Mouse (Mus musculus) brain, embryonic 14.5 days (tissue): Measurements from ENCODE around the gene Pgm1. TPM values are rescaled to one million over a fixed set of nuclear protein-coding genes. Genes with fewer than 3 reads are reported as not detected.

Source experiments
- DNase-seq: peaks from one replicate; pipeline ENCODE4 v3.0.0-alpha.2; 2011; ENCODE audit warnings: low read depth
- CTCF ChIP-seq: fragments of 200-500 bp; IDR thresholded peaks from 2 replicates; pipeline ENCODE4 v1.5.1; 2012; ENCODE audit warnings: inconsistent platforms, mild to moderate bottlenecking, moderate library complexity, borderline replicate concordance; ENCODE audit not compliant: insufficient read depth, insufficient read length; ENCODE audit errors: extremely low read depth
- POLR2A ChIP-seq: fragments of 200-500 bp; IDR thresholded peaks from 2 replicates; pipeline ENCODE4 v1.6.1; 2012; ENCODE audit warnings: mild to moderate bottlenecking, inconsistent platforms, borderline replicate concordance; ENCODE audit not compliant: poor library complexity, insufficient read depth, insufficient read length, severe bottlenecking; ENCODE audit errors: extremely low read depth
- polyA plus RNA-seq: library from polyadenylated mRNA; depleted of rRNA; stranded (reverse); fragments of >200 nt; gene quantifications from 2 replicates; pipeline ENCODE4 v1.2.3, GENCODE M21; 2012

Pgm1 gene
- polyA plus RNA-seq, 1 experiment = 45.8 TPM

DNA sequence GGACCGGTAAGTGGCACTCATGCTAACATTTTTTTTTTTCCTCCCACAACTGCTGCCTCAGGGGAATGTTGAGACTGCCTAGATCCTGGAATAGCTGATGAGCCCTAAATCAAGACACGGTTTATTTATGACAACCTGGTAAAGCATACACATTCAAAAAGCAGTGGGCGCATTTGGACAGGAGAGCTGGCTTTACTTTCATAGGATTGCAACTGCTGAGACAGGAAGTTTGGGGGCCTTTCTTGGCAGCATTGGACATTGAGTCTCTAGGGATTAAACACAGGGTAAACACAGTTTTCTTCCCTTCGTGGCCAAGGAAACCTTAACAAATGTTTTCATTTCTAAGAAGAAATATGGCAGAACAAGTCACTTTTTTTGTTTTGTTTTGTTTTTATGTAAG, 40.9 kb downstream of the Pgm1 start:
- DNase-seq = no peak
- no peak for TF ChIP-seq CTCF

DNA sequence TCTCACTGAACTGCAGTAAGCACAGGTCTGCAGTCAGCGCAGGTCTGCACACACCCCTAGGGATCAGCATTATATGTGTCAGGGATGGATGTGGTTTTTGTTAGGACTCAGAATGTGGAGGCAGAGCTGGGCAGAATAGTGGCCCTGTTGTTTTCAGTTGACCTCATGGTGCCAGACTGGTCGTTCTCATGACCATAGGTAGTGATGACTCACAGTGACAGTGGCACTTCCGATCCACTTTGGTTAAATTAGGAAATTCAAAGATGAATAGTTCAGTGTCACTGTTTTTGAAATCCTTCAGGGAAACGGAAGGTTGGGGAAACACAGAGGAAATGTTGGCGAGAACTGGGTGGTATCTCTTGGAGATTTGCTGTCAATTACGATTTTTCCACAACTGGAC, 43.7 kb downstream of the Pgm1 start:
- TF ChIP-seq POLR2A (no peak), CTCF (no peak)
- no peak for DNase-seq

DNA sequence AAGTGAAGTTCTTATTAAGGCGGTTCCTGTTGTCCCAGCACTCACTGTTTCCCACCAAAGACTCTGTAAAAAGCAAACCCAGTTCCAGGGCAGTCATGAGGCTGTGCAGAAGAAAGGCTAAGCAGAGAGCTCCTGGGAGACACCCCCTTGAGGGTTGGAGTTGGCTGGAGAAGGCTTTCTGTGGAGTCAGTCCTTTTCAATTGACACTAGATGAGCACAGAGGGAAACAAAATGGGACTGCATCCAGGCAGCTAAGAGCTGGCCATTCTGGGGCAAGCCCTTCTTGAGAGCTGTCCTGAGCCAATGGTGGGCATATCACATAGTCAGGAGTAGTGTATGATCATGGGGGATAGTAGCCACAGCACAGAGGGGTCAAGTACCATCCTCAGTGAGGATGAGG, 44.7 kb downstream of the Pgm1 start:
- DNase-seq = no peak
- TF ChIP-seq POLR2A (no peak), CTCF (no peak)

DNA sequence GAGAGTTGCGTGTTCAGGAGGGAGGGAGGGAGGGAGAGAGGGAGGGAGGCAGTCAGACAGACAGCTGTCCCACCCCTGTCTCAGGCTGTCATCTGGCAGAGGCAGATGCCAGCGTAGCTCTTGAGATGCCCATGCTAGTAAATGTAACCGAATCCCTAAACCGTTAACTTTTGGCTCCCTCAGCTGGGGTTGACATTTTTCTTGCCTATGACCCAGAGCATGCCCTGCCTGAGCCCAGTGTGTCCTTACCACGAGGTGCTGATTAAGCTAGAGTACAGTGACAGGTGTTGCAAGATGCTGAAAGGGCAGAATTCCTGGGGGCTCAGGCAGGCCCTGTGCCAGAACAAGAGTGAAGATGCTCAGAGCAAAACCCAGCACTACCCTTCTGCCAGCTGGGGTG, 45.2 kb downstream of the Pgm1 start:
- no peak for TF ChIP-seq POLR2A
- no peak for TF ChIP-seq CTCF
- DNase-seq = peak; percentile 16

DNA sequence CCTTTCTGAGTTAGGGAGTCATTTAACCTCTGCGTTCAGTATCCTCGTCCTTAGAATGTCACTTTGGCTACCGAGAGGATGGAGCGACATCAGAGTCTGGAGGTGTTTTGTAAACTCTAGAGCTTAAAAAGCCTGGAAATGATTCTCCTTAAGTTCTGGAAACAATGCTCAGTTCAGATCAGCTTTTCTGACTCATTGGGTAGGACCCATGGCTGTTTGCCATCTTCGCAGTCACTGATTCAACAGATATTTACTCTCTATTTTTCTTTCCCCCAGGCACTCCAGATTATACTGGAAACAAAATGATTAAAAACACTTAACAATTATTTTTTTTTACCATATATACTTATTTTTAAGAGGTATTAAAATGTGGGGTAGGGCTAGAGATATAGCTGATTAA, 50.1 kb downstream of the Pgm1 start:
- TF ChIP-seq POLR2A (no peak), CTCF (no peak)
- DNase-seq = no peak

DNA sequence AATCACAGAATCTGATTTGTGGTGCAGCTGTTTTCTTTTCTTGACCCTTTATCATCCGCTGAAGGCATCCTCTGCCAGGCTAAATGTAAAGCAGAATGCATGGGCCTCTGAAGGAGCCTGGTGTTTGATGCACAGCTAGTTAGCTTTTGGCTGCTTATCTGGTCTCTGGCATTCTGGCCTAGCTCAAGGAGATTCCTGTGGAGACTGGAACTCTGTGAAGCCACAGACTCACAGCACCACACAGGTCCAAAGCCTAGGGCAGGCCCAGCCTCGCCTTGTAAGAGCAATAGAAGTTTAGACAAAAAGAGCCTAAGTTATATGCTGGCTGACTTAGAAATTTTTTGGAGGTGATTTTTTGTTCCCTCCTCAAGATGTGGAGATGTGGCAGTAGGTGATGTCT, 52.0 kb downstream of the Pgm1 start:
- no peak for DNase-seq
- TF ChIP-seq CTCF = no peak
- no peak for TF ChIP-seq POLR2A

DNA sequence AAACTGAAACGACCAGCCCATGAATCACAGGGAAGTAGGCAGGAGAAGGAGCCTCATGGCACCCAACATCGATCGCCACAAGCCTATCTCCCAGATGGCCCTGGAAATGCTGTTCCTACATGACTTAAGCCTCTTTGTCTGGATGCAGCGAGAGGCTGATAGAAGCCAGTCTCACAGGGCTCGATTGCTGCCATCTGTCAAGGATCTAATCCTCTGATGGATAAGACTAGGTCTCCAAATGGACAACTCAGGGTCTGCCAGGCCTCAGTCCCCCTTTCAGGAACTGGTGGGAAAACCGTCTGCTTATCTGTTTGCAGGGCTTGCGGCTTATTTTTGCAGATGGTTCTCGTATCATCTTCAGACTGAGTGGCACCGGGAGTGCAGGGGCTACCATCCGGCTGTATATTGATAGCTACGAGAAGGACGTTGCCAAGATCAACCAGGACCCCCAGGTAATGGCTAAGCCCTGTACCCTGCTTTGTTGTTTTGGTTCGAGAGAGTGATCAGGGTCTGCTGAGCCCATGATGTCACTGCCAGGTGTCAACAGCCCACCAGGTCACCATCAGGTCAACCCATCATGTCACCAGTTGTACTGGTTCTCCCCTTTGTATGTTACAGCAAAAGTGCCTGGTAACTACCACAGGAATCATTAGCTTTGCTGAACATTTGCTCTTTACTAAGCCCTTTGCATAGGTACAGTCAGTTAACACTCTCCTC, 54.6 kb downstream of the Pgm1 start:
- no peak for TF ChIP-seq CTCF
- TF ChIP-seq POLR2A = no peak
- DNase-seq = peak; percentile 44

DNA sequence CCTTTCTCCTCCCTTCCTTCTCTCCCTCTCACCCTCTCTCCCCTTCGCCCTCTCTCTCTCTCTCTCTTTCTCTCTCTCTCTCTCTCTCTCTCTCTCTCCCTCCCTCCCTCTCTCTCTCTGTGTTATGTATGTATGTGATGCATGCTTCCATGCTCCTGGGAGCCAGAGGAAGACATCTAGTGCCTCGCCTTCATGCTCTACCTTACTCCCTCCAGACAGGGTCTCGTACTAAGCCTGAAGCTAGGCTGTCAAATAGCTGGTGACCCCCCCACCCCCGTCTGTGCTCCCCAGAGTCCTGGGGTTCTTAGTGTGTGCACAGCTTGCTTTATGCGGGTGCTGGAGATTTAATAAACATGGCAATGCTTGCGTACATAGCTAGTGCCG, 55.1 kb downstream of the Pgm1 start:
- TF ChIP-seq POLR2A (no peak), CTCF (no peak)
- no peak for DNase-seq

DNA sequence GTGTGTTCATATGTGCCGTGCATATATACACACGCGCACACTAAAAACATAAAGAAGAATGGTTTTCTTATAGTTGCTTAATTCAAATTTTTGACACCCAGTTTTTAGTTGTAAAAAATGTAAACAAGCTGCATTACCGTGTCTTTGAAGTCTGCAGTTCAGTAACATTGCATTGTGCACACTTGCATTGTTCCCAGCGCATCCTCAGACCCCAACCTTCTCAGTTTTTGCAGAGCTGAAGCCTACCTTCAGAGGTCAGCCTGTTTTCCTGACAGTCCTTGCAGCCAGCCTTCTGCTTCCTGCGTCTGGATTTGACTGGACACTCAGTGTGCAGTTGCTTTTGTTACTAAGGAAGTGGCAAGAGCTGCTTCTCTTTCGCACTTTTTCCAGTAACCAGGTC, 55.9 kb downstream of the Pgm1 start:
- TF ChIP-seq CTCF = no peak
- no peak for TF ChIP-seq POLR2A
- DNase-seq = no peak

DNA sequence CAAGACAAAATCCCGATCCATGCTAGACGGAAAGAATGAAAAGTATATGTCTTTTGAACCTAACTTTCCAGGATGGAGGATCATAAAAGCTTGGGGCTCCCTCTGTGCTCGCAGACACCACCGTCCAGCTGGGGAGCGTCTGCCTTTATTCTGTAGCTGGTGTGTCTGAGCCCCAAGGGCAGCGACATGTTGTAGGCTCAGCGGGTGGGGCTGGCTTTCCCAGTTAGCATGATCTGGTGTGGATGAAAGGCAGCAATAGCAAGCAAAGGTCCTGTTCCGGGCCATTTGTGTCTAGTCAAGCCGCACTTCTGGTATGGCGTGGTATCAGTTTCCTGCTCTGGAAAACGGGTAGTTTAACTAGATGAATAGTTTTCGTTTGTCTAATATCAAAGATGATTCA, 56.4 kb downstream of the Pgm1 start:
- TF ChIP-seq CTCF (no peak), POLR2A (no peak)
- DNase-seq = no peak

DNA sequence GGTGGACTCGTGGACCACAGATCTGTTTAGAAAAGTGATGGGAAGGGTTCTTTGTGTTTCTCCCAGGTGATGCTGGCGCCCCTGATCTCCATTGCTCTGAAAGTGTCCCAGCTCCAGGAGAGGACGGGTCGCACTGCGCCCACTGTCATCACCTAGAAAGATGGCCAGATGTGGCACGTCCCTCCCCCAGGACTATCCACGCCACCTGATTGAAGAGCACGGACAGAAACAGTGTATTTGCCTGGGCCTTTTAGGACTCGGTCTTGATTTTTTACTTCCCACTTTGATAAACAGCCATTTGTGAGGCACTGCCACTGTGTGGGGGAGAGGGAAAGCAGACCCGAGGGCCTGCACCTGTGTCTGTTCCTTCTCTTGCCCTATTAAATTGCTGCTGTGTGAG, 57.4 kb downstream of the Pgm1 start:
- TF ChIP-seq POLR2A (no peak), CTCF (no peak)

DNA sequence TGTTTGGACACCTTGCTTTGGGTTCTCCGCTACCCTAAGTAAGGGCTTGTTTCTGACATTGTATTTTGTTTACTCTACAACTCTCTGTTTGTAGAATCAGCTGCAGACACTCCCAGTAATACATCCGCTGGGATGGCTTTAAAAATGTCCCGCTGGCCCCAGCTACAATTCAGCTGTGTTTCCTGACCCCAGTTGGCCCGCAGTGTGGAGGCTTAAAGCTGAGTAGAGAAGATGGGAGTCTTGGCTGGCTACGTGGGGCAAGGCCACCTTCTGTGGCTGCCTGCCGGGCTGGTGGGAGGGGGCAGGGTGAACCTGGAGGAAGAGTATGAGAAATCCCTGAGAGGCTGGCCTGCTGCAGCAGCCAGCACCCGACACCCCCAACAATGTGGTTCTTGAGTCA, 59.6 kb downstream of the Pgm1 start:
- TF ChIP-seq POLR2A (no peak), CTCF (no peak)
- no peak for DNase-seq

More for the DNA sequence above, 57.4 kb downstream of the Pgm1 start:
- no peak for DNase-seq

DNA sequence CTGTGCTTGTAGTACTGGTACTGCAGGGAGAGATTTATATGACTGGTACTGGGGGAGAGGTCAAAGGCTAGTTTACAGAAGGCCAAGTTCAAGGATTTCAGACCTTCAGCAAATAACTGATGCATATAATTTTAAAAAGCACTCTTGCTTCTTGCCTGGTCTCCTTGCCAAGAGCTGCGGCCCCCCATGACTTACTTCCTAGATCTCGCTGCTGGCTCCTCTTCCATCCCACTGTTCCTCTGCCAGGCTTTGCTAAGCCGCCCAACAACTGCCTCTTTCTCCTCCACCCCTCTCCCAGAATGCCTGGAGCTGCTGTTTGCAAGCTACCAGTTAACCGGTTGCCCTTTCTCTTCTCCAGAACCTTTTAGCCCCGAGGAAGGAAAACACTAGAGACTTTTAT, 71.8 kb downstream of the Pgm1 start:
- DNase-seq = no peak
- TF ChIP-seq CTCF (no peak), POLR2A (no peak)

DNA sequence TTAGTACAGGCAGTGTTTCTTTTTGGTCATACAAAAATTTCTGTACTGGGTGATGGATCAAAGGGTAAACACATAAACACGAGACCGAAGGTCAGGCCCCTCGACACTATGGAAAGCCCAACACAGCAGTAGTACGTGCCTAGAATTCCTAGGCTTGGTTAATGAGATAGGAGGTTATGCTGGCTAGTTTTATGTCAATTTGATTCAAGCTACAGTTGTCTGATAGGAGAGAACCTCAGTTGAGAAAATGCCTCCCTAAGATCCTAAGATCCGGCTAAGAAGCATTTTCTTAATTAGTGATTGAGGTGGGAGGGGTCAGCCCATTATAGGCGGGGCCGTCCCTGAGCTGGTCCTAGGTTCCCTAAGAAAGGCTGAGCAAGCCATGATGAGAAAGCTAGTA, 72.6 kb downstream of the Pgm1 start:
- no peak for DNase-seq
- TF ChIP-seq POLR2A (no peak), CTCF (no peak)
